Mouse (Mus musculus) gastrocnemius, adult 2 months (tissue): ENCODE data around the gene Tbx2. TPM values are rescaled to one million over a fixed set of nuclear protein-coding genes. Genes with fewer than 3 reads are reported as not detected.

Experiments
- DNase-seq: peaks from one replicate; pipeline ENCODE4 v3.0.0; 2022
- H3K27ac ChIP-seq: fragments of 200-600 bp; 2 replicates; pipeline ENCODE4 v1.8.1; 2022; ENCODE audit warnings: mild to moderate bottlenecking
- H3K4me3 ChIP-seq: fragments of 200-600 bp; 2 replicates; pipeline ENCODE4 v1.8.1; 2022; ENCODE audit warnings: mild to moderate bottlenecking, moderate library complexity
- CTCF ChIP-seq: fragments of 200-600 bp; IDR thresholded peaks from 2 replicates; pipeline ENCODE4 v1.8.1; 2022; ENCODE audit warnings: antibody characterized with exemption, mild to moderate bottlenecking, moderate library complexity
- intact Hi-C: fragments of 180-260 bp; cut with DNase I; formaldehyde crosslinking; loops from one replicate; pipeline ENCODE4 v1.15.1; 2025
- total RNA-seq, 2 experiments: library from RNA; stranded (reverse); gene quantifications; 2 replicates each; pipeline ENCODE4 v1.2.3; 2021

Gene Tbx2
- total RNA-seq, 2 experiments from 2014 or later = 1.7 to 3.6 TPM

DNA sequence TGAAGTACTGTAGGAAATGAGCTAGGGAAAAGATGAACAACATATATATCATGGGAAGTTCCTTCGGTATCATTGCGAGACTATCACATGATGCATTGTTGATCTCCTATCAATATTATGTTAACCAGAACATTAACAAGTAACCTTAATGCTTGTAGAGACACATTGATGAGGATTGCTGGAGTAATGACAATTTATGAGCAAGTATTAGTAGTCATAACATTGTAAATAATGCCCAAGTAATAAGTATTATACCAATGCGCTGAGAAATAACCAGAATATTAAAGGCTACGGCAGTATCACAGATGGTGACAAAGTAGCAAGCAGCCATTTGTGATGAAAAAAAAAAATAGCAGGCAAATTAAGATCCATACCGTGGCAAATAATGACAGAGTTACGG, 54.9 kb downstream of the Tbx2 start:
- intact Hi-C loops = no loop called here
- no peak overlapping the region for H3K4me3 ChIP-seq

GRCm38 (mm10) chr11:85887801-85888450, 55.6 kb downstream of the Tbx2 start:
- Histone ChIP-seq H3K4me3 (no peak overlapping the region), H3K27ac (no peak overlapping the region)
- TF ChIP-seq CTCF = no peak
- DNase-seq = no peak
- intact Hi-C loops = no loop called here

More for the DNA sequence above, 54.9 kb downstream of the Tbx2 start:
- DNase-seq = no peak
- TF ChIP-seq CTCF = no peak
- H3K27ac ChIP-seq = no peak overlapping the region

DNA sequence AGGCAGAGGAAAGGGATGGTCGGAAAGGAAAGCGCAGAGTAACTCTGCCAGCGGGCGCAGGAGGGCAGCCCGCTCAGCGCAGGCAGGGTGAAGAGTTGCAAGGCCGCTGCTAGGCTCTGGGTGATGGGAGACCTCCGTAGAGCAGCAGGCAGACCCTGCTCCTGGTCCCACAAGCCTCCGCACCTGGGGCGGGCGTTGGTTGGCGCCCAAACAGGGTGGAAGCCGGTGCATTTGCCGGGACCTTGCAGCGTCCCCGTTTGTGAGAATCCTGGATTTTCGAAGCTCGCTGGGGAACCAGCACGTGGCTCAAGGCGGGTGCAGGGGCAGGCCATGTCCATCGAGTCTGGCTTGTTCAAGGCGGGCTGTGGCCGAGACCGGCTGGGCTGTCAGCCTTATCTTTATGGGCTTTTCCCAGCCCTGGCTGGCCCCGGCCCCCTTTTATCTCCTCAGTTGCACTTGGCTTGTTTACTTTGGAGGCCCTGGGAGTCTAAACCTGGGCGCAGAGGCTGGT, 56.2 kb downstream of the Tbx2 start:
- intact Hi-C loops = no loop called here
- Histone ChIP-seq H3K4me3 (no peak overlapping the region), H3K27ac (no peak overlapping the region)
- TF ChIP-seq CTCF = no peak
- no peak for DNase-seq

DNA sequence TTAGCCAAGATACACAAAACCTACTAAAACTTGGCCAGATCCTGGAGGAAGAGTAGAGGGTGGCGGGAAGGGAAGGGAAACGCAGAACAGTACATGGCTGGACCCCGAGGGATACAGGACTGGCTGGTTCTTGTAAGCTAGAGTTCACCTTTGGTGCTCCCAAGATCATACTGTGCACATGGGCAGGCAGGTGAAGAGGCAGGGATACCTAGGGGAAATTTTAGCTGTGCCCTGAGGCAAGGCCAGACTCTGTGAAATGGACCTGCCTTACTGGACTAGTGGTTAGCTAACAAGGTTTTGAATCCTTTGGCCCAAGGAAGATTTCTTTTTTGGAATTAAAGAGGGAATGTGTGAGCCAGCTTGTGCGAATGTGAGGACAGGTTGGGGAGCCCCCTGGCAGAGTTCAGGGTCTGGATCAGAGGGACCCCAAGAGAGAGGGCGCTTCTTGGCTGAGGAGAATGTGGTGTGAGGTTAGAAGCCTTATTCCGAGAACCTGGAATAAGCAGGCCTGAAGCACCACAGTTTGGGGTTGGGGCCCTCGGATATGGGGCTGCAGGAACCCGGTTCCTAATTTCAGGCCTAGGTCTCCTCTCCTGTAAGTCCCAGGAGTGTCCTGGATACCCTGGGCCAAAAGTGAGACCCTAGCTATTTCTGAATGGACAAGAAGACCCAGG, 56.8 kb downstream of the Tbx2 start:
- intact Hi-C loops = no loop called here
- Histone ChIP-seq H3K27ac (no peak overlapping the region), H3K4me3 (no peak overlapping the region)
- no peak for DNase-seq
- TF ChIP-seq CTCF = no peak

GRCm38 (mm10) chr11:85889730-85890562, 57.6 kb downstream of the Tbx2 start:
- no peak for DNase-seq
- intact Hi-C loops = no loop called here
- Histone ChIP-seq H3K4me3 (no peak overlapping the region), H3K27ac (no peak overlapping the region)
- no peak for TF ChIP-seq CTCF

DNA sequence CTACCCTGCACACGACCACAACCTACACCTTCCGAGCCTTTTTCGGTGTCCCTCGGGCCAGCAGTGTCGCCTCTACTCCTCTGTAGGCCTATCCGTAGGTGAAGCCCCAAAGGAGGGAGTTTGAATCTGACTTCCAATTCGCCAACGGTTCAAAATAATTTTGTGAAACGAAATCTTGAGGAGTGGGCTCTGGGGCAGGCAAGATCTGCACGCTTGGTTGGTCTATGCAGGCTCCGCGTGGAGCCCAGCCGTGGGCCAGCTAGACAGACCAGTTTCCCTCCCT, 58.2 kb downstream of the Tbx2 start:
- intact Hi-C loops = no loop called here
- Histone ChIP-seq H3K27ac (no peak overlapping the region), H3K4me3 (no peak overlapping the region)
- TF ChIP-seq CTCF = no peak
- no peak for DNase-seq

- H3K4me3 ChIP-seq = no peak overlapping the region
- no peak overlapping the region for H3K27ac ChIP-seq
- intact Hi-C loops = no loop called here
- no peak for TF ChIP-seq CTCF
- DNase-seq = no peak
Observed at GRCm38 (mm10) chr11:85891010-85891691, 58.8 kb downstream of the Tbx2 start.

Other genes with a start within 250 kb of the Tbx2 start
- not detected for gene Gm11444, start 17.8 kb downstream of the Tbx2 start, total RNA-seq
- 1 to 10 TPM in 1 of 2 experiments, under 1 TPM in 1; 0.87 to 1.8 TPM for gene Tbx4, start 53.9 kb downstream of the Tbx2 start, total RNA-seq